Mouse (Mus musculus): ENCODE measurements at regions not wholly inside any gene's neighbourhood (a gene's known extent, or its start where the extent isn't known, plus 50 kb on each side); places are given as distances from the start of the nearest gene placed in this dataset.

- DNase-seq: no peak
Observed at GRCm38 (mm10) chr14:76822766-76823325, 213.7 kb upstream of the Ccdc122 start.

GRCm38 (mm10) chr14:76821892-76822291 is 214.7 kb upstream of the Ccdc122 start:
- DNase-seq: no peak

DNA sequence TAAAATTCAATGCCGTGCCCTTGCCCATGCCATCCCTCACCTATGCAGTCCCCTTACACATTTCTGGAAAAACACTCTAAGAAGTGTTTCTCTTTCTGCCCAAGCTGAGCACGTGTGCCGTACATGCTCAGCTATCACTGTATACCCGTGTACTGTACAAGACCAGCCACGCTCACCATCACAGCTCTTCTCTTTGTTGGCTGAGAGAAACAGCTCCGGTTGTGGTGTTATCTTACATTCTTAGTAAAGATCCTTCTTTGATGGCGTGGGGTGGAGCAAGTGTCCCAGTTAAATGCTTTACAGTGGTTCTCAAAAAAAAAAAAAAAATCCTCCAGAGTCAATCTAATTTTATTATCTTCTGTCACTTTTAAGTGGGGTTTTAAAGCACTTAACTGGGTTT is 215.1 kb upstream of the Ccdc122 start:
- DNase-seq: no peak

DNA sequence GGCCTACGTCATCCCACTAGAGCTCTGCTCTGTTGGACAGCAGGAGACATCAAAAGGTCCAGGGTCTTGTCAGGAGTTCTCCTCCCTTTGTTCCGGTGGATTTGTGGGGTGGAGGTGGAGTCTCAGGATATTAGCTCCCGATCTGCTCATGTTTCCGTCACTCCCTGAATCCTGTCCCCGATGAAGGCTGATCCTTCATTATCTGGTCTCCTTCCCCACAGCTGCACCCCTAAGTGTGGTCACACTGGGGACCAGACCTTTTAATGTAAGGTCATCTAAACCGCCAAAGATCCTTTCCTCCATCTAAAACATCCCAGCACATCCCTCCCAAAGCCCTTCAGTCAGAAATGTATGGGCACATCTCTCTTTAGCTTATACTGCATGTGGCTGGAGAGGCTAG is 215.6 kb upstream of the Ccdc122 start:
- no peak for DNase-seq

GRCm38 (mm10) chr14:76819690-76820089 is 216.9 kb upstream of the Ccdc122 start:
- peak; percentile 92 for DNase-seq

- no peak for DNase-seq
Observed at GRCm38 (mm10) chr14:76818256-76819010, 218.1 kb upstream of the Ccdc122 start.

DNA sequence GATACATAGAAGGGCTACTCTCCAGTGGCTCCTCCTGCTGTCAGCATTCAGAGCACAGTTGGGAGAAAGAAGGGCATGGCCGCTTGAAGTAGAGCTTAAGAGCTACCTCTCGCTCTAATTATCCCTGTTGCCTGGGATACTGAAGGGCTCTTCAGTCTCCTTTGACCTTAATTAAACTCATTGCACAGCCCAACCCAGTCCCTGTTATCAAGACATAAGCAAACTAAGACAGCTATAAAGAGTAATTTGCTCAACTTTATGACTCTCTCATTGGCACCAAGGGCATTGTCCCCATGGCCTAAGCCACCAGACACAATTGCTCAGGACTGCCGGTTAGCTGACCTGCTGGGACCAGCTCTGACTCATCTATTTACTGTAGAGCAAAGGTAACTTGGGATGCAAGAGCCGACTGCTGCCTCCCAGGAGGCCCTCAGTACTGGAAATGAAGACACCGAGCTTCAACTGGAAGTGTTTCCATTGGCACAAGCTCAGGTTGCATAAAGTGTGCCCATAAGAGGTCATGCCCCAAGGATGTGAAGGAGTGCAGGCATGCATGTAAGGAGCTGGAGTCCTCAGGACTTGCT is 219.3 kb upstream of the Ccdc122 start:
- DNase-seq: no peak

DNA sequence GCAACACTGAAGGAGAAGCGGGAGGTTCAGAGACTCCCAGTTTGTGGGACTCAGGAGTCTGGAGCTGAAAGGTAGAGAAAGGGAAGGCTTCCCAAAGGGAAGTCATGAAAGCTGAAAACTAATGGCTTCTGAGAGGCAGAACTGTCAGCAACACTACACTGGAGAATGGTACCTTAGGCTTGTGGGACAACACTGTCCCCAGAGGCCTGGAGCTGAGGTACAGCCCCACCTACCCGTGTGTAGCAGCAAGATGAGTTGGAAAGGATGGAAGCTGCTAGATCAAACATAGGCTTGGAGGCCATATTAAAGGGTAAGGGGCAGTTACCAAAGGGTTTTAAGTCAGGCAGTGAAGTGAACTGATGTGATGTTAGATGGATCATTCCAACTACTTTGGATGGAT is 219.9 kb upstream of the Ccdc122 start:
- DNase-seq: no peak

DNA sequence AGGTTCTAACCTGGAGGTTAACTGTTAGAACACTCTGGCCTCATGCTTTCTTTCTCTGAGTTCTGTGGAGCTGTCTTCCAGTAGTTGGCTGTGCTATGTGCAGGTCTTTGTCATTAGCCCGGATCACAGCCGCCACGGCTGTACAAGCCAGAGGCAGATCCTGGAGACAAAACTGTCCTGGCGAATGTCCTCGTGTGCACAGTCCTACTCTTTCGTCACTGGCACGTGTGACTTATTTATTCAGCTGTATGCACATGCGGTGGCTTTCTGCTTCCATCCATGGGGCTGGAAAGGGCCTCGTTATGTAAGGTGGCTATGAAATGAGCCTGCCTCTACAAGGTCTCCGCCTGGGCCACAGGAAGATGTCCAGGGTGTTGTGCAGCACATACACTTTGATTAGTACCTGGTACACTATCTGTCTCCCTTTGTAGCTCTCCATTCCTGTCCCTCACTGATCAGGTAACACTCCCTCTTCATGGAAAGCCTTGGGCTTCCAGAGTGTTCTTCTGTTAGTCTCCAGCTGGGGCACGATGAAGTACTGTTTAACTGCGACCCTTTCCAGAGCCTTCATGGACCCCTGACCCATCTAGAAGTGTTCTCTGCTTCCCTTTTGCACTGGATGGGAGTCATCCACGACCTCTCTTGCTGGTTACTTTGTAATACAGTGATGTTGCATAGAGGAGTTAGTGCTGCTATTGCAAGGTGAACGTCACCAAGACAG is 224.3 kb upstream of the Ccdc122 start:
- no peak for DNase-seq

DNA sequence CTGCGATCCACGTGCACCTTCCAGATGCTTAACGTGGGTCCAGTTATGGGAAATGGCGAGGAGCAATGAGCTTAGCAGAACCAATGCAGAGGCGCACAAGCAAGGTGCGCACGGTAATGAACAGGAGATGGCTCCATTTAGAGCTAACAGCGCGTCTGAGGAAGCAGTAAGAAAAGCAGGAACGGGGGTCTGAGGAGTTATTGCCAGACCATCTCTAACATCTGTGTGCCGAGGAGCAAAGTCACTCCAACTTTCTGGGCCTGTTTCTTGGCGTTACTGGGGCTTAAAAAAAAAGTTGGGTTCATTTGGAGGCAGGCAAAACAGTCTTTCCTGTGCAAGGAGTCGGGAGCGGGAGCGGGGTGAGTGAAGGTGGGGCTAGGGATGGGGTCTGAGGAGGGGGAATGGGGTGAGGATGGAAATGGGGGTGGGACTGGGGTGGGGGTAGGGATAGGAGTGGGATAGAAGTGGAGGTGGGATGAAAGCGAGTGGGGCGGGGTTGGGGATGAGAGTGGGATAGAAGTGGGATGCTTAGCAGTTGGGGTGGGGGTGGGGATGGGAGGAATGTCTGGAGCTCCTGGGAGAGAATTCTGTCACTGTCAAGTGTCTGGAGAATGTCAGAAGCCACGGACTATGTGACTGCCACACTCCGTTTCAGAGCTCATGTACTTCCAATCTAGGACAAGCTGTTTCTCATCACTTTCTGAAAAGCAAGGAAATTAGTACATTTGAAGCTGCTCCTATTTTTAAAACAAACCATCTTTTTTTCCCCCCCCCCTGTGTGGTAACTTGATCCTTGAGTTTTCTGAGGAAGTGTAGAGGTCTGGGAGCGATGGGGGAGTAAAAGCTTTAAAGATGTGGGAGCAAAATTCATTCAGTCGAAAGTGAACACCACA is 225.6 kb upstream of the Ccdc122 start:
- no peak for DNase-seq

- DNase-seq: no peak
Observed at GRCm38 (mm10) chr14:76810041-76810440, 226.5 kb upstream of the Ccdc122 start.

DNA sequence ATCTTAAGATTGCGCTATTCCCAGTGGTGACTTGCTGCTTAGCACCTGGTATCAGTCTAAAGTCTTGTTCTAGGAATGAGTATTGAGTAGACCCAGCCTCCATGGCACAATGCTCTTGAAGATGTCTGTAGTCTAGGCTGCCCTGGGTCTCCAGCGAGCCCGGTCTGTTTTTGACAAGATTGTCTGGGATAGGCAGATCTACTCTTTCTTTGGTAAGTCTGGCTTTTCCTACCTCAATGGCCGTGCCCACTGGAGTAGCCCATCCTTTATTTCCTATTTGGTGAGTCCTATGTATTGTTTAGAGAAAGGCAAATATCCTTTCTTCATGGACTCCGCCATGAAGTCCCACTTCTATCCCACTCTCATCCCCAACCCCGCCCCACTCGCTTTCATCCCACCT is 227.2 kb upstream of the Ccdc122 start:
- DNase-seq: no peak

DNA sequence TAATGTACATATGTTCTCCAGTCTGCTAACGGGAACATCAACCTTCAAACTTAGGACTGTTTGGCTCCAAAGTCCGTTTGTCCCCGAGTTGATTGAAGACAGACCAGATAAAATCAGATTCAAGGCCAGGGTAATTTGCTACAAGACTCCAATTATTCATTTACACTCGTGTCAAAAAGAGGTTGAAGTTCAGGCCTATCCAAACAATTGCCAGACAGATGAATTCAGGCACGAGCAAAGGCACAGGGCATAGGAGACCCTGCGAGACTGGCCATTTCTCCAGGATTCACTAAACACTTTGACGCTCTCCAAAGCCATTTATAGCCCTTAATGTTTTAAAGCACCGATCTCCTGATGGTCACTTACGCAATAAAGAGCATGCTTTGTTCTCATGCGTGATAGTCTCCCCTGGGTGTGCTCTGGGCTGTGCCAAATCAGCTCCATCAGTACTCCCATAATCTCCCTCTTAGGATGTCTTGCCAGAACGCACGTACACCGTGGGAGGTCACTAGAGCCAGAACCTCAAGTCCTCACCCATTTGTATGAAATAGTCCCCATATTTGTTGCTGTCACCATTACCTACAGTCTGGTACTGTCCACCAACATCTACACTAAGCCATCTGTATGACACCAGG is 231.3 kb upstream of the Ccdc122 start:
- no peak for DNase-seq

- DNase-seq: no peak
Observed at GRCm38 (mm10) chr14:76804447-76805150, 232.0 kb upstream of the Ccdc122 start.

GRCm38 (mm10) chr14:76800181-76800580 is 236.4 kb upstream of the Ccdc122 start:
- DNase-seq: no peak

- no peak for DNase-seq
Observed at GRCm38 (mm10) chr14:76799741-76800140, 236.8 kb upstream of the Ccdc122 start.

- DNase-seq: no peak
Observed at GRCm38 (mm10) chr14:76798925-76799428, 237.6 kb upstream of the Ccdc122 start.

- DNase-seq: no peak
Observed at GRCm38 (mm10) chr14:76798488-76798887, 238.1 kb upstream of the Ccdc122 start.

- DNase-seq: no peak
Observed at GRCm38 (mm10) chr14:76797518-76797917, 239.1 kb upstream of the Ccdc122 start.

DNA sequence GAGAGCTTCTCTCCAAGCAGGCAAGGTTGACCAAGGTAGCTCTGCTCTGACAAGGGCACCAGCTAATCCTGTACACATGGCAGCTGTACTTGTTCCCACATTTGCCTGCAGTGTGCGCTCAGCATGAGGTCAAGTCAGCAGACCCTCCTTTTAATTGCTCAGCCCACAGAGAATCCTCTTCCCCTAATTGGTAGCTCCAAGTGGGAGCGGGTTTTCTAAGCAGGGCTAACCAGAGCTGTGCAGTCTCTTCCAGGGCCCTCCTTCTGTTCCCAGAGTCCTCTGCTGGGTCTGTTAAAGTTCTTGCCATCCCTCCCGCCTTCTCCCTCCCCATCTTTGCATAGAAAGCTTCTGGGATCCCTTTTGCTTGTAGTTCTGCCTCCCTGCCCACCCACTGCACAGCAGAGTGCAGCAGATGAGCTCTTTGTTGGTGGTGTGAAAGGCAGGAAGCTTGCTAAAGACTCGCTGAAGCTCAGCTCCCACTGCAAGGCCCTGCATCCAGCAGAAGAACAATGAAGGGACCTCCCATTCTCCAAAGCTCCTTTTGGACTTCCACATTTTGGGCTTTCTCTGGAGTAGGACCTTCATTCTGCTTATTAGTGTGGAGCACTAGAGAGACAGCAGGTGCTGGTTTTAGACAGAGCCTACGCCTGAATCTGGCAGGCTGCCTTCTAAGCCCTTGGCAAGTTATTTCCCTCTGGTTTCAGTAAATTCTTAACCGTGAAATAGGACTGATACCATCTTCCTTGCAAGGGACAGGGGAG is 235.3 kb upstream of the Serp2 start:
- DNase-seq: no peak
